Mouse (Mus musculus) induced T-regulatory cell, adult 2 months (primary cell): ENCODE measurements around the gene Pak2.

Experiments used
- DNase-seq: peaks from one replicate; pipeline ENCODE4 v3.0.0-alpha.2; 2012; ENCODE audit warnings: low read depth

Pak2 gene

GRCm38 (mm10) chr16:32002509-32003477, 76.3 kb downstream of the Pak2 start, which contains the start of gene Senp5:
Gene Senp5, minus strand, starts transcription at chr16:32003287.
- peak; percentile 95 for DNase-seq

DNA sequence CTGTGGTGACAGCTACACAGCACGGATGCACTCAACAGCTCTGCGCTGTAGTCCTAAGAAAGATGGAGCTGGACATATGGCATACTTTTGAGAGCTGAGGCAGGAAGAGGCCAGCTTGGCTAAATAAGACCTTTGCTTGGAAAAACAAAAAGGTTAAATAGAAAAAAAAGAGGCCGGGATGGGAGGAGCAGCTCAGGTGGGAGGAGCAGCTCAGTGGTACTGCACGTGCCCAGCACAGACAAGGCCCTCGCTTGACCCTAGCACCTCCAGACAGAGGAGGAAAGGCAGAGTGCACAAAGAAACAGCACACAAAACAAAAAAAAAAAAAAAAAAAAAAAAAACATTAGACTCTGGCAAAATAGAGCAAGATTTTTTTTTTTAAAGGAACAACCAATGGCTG, 82.8 kb downstream of the Pak2 start:
- no peak for DNase-seq

DNA sequence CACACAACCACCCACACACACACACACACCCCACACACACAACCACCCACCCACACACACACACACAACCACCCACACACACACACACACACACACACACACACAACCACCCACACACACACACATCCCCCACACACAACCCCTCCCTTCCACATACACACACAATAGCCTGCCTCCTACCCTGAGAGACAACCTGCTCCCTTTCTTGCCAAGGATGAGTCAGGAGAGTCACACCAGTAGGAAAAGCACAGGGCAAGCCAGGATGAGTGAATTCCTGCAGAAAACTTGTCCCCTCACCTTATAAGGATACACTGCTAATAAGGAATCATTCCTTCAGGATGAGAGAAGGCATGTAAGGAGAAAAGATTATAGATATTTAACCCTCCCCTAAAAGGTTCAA, 85.2 kb downstream of the Pak2 start:
- DNase-seq: no peak

DNA sequence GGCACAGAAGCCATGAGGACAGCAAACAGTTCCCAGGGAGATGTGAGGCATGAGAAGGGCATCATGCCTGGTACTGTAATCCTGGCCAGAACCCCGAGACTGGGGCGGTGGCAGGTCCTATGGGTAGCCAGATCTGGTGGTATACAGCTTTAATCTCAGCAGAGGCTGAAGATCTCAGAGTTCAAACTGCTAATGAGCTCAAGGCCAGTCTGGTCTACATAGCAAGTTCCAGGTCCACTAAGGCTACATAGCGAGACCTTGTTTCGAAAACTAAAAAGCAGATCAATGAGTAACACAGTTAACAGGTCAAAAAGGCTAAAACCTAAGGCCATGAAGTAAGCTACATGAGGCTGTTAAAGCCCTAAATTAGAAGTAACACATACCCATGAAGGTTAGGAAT, 85.9 kb downstream of the Pak2 start:
- no peak for DNase-seq

- DNase-seq: peak; percentile 45
Observed at GRCm38 (mm10) chr16:31992039-31992438, 87.1 kb downstream of the Pak2 start.

DNA sequence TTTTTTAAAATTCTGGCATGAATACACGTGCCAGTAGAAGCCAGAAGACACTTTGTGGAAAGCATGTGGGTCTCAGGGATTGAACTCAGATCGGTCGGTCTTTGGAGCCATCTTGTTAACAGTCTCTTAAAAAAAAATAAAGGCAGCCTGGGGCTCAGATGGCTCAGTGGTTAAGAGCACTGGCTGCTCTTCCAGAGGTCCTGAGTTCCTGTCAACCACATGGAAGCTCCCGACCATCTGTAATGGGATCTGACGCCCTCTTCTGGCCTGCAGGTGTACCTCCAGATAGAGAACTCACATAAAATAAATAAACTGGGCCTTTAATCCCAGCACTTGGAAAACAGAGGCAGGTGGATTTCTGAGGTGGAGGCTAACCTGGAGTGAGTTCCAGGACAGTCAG, 98.2 kb downstream of the Pak2 start:
- DNase-seq: no peak

DNA sequence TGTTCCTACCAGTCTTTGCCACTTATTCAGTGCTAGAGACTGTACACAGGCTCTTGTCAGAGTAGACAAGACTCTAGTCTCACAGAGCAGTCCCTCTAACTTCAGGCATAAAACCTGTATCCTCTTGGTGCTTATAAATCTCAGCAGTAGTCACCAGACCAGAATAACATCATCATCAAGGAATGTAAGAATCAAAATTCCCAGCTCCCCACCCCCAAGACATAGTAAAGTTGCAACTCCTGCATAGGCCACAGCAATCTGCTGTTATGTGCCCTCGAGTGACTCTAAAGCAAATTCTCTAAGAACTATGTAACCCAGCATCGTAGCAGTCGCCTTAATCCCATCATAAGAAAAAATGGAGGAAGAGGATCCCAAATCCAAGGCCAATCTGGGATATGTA, 99.6 kb downstream of the Pak2 start:
- no peak for DNase-seq

GRCm38 (mm10) chr16:31975258-31975657, 103.9 kb downstream of the Pak2 start:
- no peak for DNase-seq
